Mouse (Mus musculus) heart, embryonic 13.5 days (tissue): ENCODE results near the gene Manf. TPM values are rescaled to one million over a fixed set of nuclear protein-coding genes. Genes with fewer than 3 reads are reported as not detected.
A peak's percentile ranks its signal among the peaks of the same experiment; 100 is the strongest.

ENCODE experiments used
- ATAC-seq: fragments of 200-750 bp; cut with Nextera tagmentation; 2 replicates; pipeline ENCODE4 v1.8.0; 2017; ENCODE audit warnings: moderate TSS enrichment; ENCODE audit not compliant: insufficient number of reproducible peaks, low FRiP score, low TSS enrichment; ENCODE audit errors: extremely low read depth
- H3K27ac ChIP-seq: fragments of 300-500 bp; sonication (generic); replicated peaks from 2 replicates; pipeline ENCODE4 v1.5.1; 2015; ENCODE audit warnings: moderate library complexity, mild to moderate bottlenecking, inconsistent platforms
- H3K27me3 ChIP-seq: fragments of 300-500 bp; sonication (generic); replicated peaks from 2 replicates; pipeline ENCODE4 v1.6.1; 2015; ENCODE audit warnings: mild to moderate bottlenecking, inconsistent platforms
- H3K36me3 ChIP-seq: fragments of 300-500 bp; sonication (generic); 2 replicates; pipeline ENCODE4 v1.6.1; 2015; ENCODE audit warnings: mild to moderate bottlenecking, inconsistent platforms
- H3K4me1 ChIP-seq: fragments of 300-500 bp; sonication (generic); 2 replicates; pipeline ENCODE4 v1.6.1; 2015; ENCODE audit warnings: inconsistent platforms
- H3K4me2 ChIP-seq: fragments of 300-500 bp; sonication (generic); 2 replicates; pipeline ENCODE4 v1.6.1; 2015; ENCODE audit warnings: inconsistent platforms, mild to moderate bottlenecking, moderate library complexity
- H3K4me3 ChIP-seq: fragments of 300-500 bp; sonication (generic); 2 replicates; pipeline ENCODE4 v1.5.1; 2015; ENCODE audit warnings: moderate library complexity, mild to moderate bottlenecking, inconsistent platforms
- H3K9ac ChIP-seq: fragments of 300-500 bp; sonication (generic); 2 replicates; pipeline ENCODE4 v1.6.1; 2015; ENCODE audit warnings: inconsistent platforms, mild to moderate bottlenecking, moderate library complexity
- H3K9me3 ChIP-seq: fragments of 300-500 bp; sonication (generic); 2 replicates; pipeline ENCODE4 v1.6.1; 2016; ENCODE audit warnings: inconsistent platforms
- WGBS: fragments of 180-500 bp; shearing (Covaris S2); methylation state at CpG from one replicate; pipeline ENCODE4 v1.1.7; 2015; ENCODE audit warnings: mixed read lengths; 5-methylcytosine and 5-hydroxymethylcytosine counted together
- polyA plus RNA-seq: library from polyadenylated mRNA; unstranded; fragments of >200 nt; fragmentation: Nextera tagmentation; extraction: Ambion mirVana; gene quantifications from 2 replicates; pipeline ENCODE4 v1.2.1, GENCODE M21; 2015

Gene Manf
- polyA plus RNA-seq, result 195 and 233 TPM in 2 replicates

GRCm38 (mm10) chr9:106891829-106892551 lies at the start of gene Manf:
Gene Manf (minus strand): TSS chr9:106891979.
- Histone ChIP-seq H3K4me1 (peaks cover 41% of the 10 kb centered on the region), H3K36me3 (peaks cover 35% of the 10 kb centered on the region), H3K9me3 (no peaks in the 10 kb centered on the region), H3K27ac (peak within 1 kb of the TSS; percentile 95), H3K4me2 (peak within 1 kb of the TSS; percentile 91), H3K9ac (peak within 1 kb of the TSS; percentile 92), H3K27me3 (no peaks in the 10 kb centered on the region; the same call in 1 of the 2 replicates), H3K4me3 (peak within 1 kb of the TSS; percentile 84)
- under 1% methylated on average over 59 of the region's 59 CpGs for WGBS
- ATAC-seq, result peak; percentile 97

GRCm38 (mm10) chr9:106934998-106935397 lies 43.2 kb upstream of the Manf start:
- no peak overlapping the region for H3K9ac ChIP-seq
- H3K27me3 ChIP-seq, result no peaks in the 10 kb centered on the region
- no peak for ATAC-seq
- H3K4me1 ChIP-seq, result no peaks in the 10 kb centered on the region
- no peak overlapping the region for H3K4me2 ChIP-seq
- no peaks in the 10 kb centered on the region for H3K9me3 ChIP-seq
- no peaks in the 10 kb centered on the region for H3K36me3 ChIP-seq
- H3K27ac ChIP-seq, result no peak overlapping the region
- WGBS, result 82% methylated on average over 1 of the region's 1 CpGs
- no peak overlapping the region for H3K4me3 ChIP-seq

GRCm38 (mm10) chr9:106914878-106915277 lies 23.1 kb upstream of the Manf start:
- Histone ChIP-seq H3K4me1 (no peaks in the 10 kb centered on the region), H3K9me3 (no peaks in the 10 kb centered on the region), H3K36me3 (no peaks in the 10 kb centered on the region), H3K4me2 (no peak overlapping the region), H3K27me3 (no peaks in the 10 kb centered on the region), H3K4me3 (no peak overlapping the region), H3K27ac (no peak overlapping the region), H3K9ac (no peak overlapping the region)
- no peak for ATAC-seq
- WGBS, result 75% methylated on average over 6 of the region's 6 CpGs

DNA sequence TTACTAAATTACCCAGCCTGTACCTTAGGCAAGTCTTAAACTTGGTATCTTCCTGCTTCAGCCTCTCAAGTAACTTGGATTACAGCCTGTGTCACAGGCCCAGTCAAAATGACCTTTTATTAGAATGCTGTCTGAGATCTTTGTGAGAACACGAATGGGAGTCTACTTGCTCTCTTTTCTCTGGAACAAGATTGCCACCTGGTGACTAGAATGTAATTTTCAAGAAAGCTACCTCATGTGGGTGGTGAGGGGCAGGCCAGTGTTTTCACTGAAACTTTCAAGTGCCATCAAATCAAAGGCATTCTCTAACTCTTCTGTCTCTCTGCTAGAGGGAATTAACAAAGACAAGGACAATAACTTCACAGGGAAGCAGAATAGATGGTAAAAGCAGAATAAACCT lies 22.0 kb upstream of the Manf start:
- no peaks in the 10 kb centered on the region for H3K27me3 ChIP-seq
- no peaks in the 10 kb centered on the region for H3K4me1 ChIP-seq
- no peaks in the 10 kb centered on the region for H3K36me3 ChIP-seq
- no peak for ATAC-seq
- H3K9me3 ChIP-seq, result no peaks in the 10 kb centered on the region
- H3K9ac ChIP-seq, result no peak overlapping the region
- no peak overlapping the region for H3K4me2 ChIP-seq
- WGBS, result 7% methylated on average over 1 of the region's 1 CpGs
- no peak overlapping the region for H3K4me3 ChIP-seq
- no peak overlapping the region for H3K27ac ChIP-seq

DNA sequence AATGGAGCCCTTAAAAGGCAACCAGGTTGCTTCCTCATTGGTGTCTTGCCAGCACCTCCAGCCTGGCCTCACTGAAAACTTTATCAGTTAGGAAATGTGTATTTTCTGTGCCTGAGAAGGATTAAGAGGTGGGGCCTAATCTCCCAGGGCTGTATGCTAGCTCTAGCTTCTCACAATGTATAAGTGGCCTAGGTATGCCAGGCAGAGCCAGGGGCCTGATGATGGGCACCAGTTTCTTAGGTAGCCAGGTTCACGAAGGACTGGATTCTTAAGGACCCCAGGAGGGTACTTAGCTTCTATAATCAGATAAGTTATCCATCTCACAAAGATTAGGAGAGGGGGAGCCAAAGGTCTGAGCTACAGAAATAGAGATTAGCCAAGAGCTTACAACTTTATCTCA lies 19.8 kb upstream of the Manf start:
- no peaks in the 10 kb centered on the region for H3K9me3 ChIP-seq
- ATAC-seq, result no peak
- H3K9ac ChIP-seq, result no peak overlapping the region
- WGBS, result 42% methylated on average over 1 of the region's 1 CpGs
- H3K4me2 ChIP-seq, result no peak overlapping the region
- H3K27me3 ChIP-seq, result no peaks in the 10 kb centered on the region
- H3K27ac ChIP-seq, result no peak overlapping the region
- H3K36me3 ChIP-seq, result no peaks in the 10 kb centered on the region
- H3K4me1 ChIP-seq, result no peaks in the 10 kb centered on the region
- no peak overlapping the region for H3K4me3 ChIP-seq

DNA sequence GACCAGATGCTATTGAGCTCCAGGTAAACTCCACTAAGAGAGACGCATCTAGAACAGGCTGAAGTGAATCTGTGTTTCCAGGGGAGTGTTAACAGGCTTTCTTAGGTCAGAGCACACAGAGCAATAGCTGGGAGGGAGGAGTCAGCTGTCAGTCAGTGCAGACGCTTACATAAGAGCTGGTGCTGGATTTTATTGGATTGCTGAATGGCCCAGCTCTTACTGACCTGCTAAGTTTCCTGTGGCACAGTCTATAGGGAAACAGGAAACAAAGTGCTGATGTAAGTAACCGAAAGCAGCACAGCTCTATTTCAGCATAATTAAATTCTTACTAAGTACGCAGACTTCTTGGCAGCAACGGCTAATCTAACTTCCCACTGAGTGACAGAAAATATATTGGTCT lies 16.9 kb upstream of the Manf start:
- no peaks in the 10 kb centered on the region for H3K27me3 ChIP-seq
- no peaks in the 10 kb centered on the region for H3K9me3 ChIP-seq
- no peak for ATAC-seq
- no peaks in the 10 kb centered on the region for H3K4me1 ChIP-seq
- H3K27ac ChIP-seq, result no peak overlapping the region
- no peak overlapping the region for H3K4me3 ChIP-seq
- no peak overlapping the region for H3K4me2 ChIP-seq
- H3K9ac ChIP-seq, result no peak overlapping the region
- H3K36me3 ChIP-seq, result no peaks in the 10 kb centered on the region
- WGBS, result 41% methylated on average over 5 of the region's 5 CpGs

DNA sequence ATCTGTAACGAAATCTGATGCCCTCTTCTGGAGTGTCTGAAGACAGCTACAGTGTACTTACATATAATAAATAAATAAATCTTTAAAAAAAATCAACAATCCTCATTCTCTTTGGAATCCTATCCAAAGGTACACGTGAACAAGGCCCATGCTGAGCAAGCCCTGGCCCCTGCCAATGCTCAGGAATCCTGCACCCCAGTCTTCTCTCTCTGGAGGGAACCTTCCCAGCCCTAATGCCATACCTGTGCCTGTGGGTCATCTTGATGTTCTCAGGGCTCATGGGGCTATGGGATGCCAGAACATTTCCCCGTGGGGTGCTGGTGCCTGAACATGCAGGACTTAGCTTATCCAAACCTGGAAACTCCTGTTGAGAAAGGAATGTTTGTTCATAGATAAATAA lies 16.4 kb upstream of the Manf start:
- Histone ChIP-seq H3K4me1 (no peaks in the 10 kb centered on the region), H3K27ac (no peak overlapping the region), H3K9ac (no peak overlapping the region), H3K27me3 (no peaks in the 10 kb centered on the region), H3K4me2 (no peak overlapping the region), H3K4me3 (no peak overlapping the region), H3K36me3 (no peaks in the 10 kb centered on the region), H3K9me3 (no peaks in the 10 kb centered on the region)
- no peak for ATAC-seq
- WGBS, result 58% methylated on average over 3 of the region's 3 CpGs

- Histone ChIP-seq H3K4me3 (no peak overlapping the region), H3K9me3 (no peaks in the 10 kb centered on the region), H3K4me1 (no peaks in the 10 kb centered on the region), H3K27me3 (peaks cover 3% of the 10 kb centered on the region; the same call in 1 of the 2 replicates), H3K27ac (no peak overlapping the region), H3K4me2 (no peak overlapping the region), H3K36me3 (no peaks in the 10 kb centered on the region), H3K9ac (no peak overlapping the region)
- no peak for ATAC-seq
- WGBS, result 73% methylated on average over 8 of the region's 8 CpGs
Measured at GRCm38 (mm10) chr9:106906597-106906996, 14.8 kb upstream of the Manf start.

GRCm38 (mm10) chr9:106903791-106904134 lies 12.0 kb upstream of the Manf start:
- Histone ChIP-seq H3K27me3 (peaks cover 5% of the 10 kb centered on the region; the same call in 1 of the 2 replicates), H3K9ac (no peak overlapping the region), H3K4me3 (no peak overlapping the region), H3K4me2 (no peak overlapping the region), H3K36me3 (no peaks in the 10 kb centered on the region), H3K9me3 (no peaks in the 10 kb centered on the region), H3K27ac (no peak overlapping the region), H3K4me1 (no peaks in the 10 kb centered on the region)
- 0% methylated on average over 1 of the region's 1 CpGs for WGBS
- ATAC-seq, result no peak

DNA sequence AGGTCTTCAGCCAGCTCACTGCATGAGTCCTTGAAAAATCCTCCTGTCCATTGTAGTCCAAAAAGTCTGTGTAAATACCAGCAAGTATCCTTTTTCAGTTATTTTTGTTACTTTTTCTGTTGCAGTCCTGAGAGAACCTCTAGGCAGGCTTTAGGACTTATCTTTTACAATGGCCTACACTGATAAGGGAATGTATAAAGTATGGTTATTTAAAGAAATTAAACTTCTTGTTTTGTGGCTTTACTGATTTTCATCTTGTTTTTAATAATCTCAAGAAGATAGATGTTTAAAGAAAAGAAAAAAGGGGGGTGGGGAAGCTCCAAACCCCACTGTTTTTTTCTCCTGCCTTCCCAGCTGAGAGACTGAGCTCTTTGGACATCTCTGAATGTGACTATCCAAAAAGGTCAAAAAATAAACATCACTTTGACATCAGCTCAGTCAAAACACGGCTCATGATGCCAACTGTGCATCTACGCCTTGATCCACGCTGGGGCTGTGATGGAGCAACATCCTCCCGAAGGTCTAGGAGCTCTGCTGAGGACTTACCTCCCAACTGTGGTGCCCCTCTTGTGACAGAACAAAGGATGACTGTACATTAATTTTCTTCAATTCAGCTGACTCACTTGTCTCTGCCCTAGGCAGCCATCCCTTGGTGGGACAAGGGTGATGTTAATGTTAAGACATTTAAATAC lies 11.5 kb upstream of the Manf start:
- no peak overlapping the region for H3K4me3 ChIP-seq
- no peak overlapping the region for H3K27ac ChIP-seq
- no peak overlapping the region for H3K9ac ChIP-seq
- 64% methylated on average over 4 of the region's 4 CpGs for WGBS
- peaks cover 5% of the 10 kb centered on the region; the same call in 1 of the 2 replicates for H3K27me3 ChIP-seq
- H3K4me2 ChIP-seq, result no peak overlapping the region
- no peaks in the 10 kb centered on the region for H3K4me1 ChIP-seq
- no peaks in the 10 kb centered on the region for H3K36me3 ChIP-seq
- ATAC-seq, result no peak
- no peaks in the 10 kb centered on the region for H3K9me3 ChIP-seq

DNA sequence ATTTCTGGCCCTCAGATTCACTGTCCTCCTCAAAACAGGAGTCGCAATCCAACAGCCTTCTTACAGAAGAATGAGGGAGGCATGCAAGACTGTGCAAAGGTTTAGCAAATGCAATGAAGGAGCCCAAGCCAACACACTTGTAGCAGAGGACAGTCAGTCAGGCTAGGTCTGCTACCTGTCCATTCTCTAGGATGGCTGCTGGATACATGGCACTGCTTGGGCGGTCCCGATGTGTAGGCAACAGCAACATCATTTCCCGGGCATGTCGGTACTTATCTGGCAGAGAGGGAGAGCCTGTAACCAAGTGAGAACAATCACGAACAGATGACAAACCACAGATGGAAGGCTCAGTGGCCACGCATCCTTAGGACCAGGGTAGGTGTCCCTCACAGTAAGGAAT lies 9.8 kb upstream of the Manf start:
- Histone ChIP-seq H3K4me2 (no peak overlapping the region), H3K4me1 (no peaks in the 10 kb centered on the region), H3K27me3 (peaks cover 5% of the 10 kb centered on the region; the same call in 1 of the 2 replicates), H3K9me3 (no peaks in the 10 kb centered on the region), H3K27ac (no peak overlapping the region), H3K4me3 (no peak overlapping the region), H3K36me3 (no peaks in the 10 kb centered on the region), H3K9ac (no peak overlapping the region)
- ATAC-seq, result no peak
- 81% methylated on average over 7 of the region's 7 CpGs for WGBS

GRCm38 (mm10) chr9:106898901-106899300 lies 7.1 kb upstream of the Manf start:
- no peaks in the 10 kb centered on the region for H3K36me3 ChIP-seq
- H3K9ac ChIP-seq, result no peak overlapping the region
- no peak overlapping the region for H3K4me3 ChIP-seq
- 54% methylated on average over 1 of the region's 1 CpGs for WGBS
- H3K4me2 ChIP-seq, result no peak overlapping the region
- no peak overlapping the region for H3K27ac ChIP-seq
- peaks cover 5% of the 10 kb centered on the region; the same call in 1 of the 2 replicates for H3K27me3 ChIP-seq
- no peaks in the 10 kb centered on the region for H3K4me1 ChIP-seq
- ATAC-seq, result no peak
- no peaks in the 10 kb centered on the region for H3K9me3 ChIP-seq
